Mouse (Mus musculus) testis, adult 2 months (tissue): ENCODE results near the gene Rogdi.

ENCODE experiments used
- CTCF ChIP-seq: fragments of 200-500 bp; IDR thresholded peaks from 2 replicates; pipeline ENCODE4 v1.5.1; 2012; ENCODE audit warnings: low read depth, mild to moderate bottlenecking, inconsistent platforms, low read length, moderate library complexity; ENCODE audit not compliant: control insufficient read depth, insufficient read depth, insufficient replicate concordance
- POLR2A ChIP-seq: fragments of 200-500 bp; IDR thresholded peaks from 2 replicates; pipeline ENCODE4 v1.6.1; 2012; ENCODE audit warnings: low read depth, mild to moderate bottlenecking, inconsistent platforms, low read length, moderate library complexity; ENCODE audit not compliant: control insufficient read depth

- TF ChIP-seq CTCF = no peak
- no peak for TF ChIP-seq POLR2A
Measured at GRCm38 (mm10) chr16:5000611-5001010, 12.7 kb downstream of the Rogdi start.
